In the genomic region with DNA sequence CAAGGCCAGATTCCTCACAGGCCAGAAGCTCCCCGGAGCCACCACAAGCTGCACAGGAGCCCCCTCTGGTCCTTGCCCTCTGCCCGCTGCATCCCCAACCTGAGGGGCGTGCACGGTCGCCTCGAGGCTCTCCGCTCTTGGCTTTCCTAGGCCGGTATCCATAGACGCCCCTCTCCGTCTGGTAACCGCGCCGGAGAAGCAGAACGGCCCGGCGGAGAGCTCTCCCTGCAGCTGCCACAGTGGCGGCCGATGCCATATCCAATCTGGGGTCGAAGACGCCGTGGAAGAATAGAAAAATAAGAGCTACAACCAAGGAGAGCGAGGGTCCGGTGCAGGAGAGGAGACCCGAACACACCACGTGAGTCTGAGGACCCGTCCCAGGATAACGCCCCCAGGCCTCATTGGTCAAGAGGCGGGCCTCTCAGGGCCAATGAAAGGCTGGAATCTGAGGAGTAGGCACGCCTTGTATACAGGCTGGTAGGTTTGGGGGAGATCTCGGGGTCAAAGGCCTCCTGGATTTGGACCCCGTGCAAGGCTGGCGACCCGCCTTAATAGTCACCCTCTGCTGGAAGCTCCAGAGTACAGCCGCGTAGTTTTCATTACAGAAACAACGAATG, we compare ENCODE assay signal across 8 mouse cellular contexts. TPM values are rescaled to one million over a fixed set of nuclear protein-coding genes. Genes with fewer than 3 reads are reported as not detected.
DNase-seq lines count a peak whose midpoint lies in the region; ATAC-seq lines count a peak whose summit lies in the region.

A gene (minus strand): TSS at position 377 of the 617 bp plus-strand sequence.

- no peaks in the 10 kb centered on the region for H3K27me3 ChIP-seq in embryonic facial prominence, embryonic 10.5 days (replicated peaks; ENCODE audit: low read depth, poor library complexity, severe bottlenecking)

- H3K36me3 ChIP-seq in embryonic facial prominence, embryonic 10.5 days (replicated peaks) = no peaks in the 10 kb centered on the region
- H3K36me3 ChIP-seq in macrophage (ENCODE audit: inconsistent target) = no peaks in the 10 kb centered on the region

- peaks cover 14% of the 10 kb centered on the region; the same call in 1 of the 2 replicates for H3K4me1 ChIP-seq in embryonic facial prominence, embryonic 10.5 days

- DNase-seq in adrenal gland, postnatal 25 days = peak; percentile 78
- DNase-seq in embryonic facial prominence, embryonic 10.5 days (ENCODE audit: low spot score) = peak; percentile 87
- peak; percentile 41 to 63 for DNase-seq in gastrocnemius, postnatal 36 days
- peak; percentile 49 to 65 for DNase-seq in left cerebral cortex, adult 8-10 months (ENCODE audit: low spot score in 2 of 2)
- DNase-seq in right cerebral cortex, adult 18-20 months = peak; percentile 77
- peak; percentile 47 for DNase-seq in urinary bladder, postnatal 25 days (ENCODE audit: low spot score)

- WGBS in embryonic facial prominence, embryonic 10.5 days = under 1% methylated on average over 36 of the region's 36 CpGs
- 6% methylated on average over 36 of the region's 36 CpGs for WGBS in macrophage (ENCODE audit: missing documents)

- H3K9me3 ChIP-seq in embryonic facial prominence, embryonic 10.5 days = no peaks in the 10 kb centered on the region

- peak within 1 kb of the TSS; percentile 77 for H3K4me3 ChIP-seq in embryonic facial prominence, embryonic 10.5 days
- peak within 1 kb of the TSS; percentile 37 for H3K4me3 ChIP-seq in macrophage (ENCODE audit: inconsistent target)

- H3K27ac ChIP-seq in embryonic facial prominence, embryonic 10.5 days (replicated peaks) = peak within 1 kb of the TSS; percentile 85
- H3K27ac ChIP-seq in macrophage = no peak within 1 kb of the TSS

- peak; percentile 21 for ATAC-seq in inflammation-experienced regulatory T-cells, adult 6 months

- H3K79me2 ChIP-seq in macrophage (ENCODE audit: inconsistent target) = no peaks in the 10 kb centered on the region

- intact Hi-C loops in gastrocnemius, postnatal 36 days (cut with DNase I) = no loop called here

RNA-seq across cellular contexts. Expression of the gene that starts here (rescaled TPM):
- 15.7 and 16.8 TPM in 2 replicates for total RNA-seq in adrenal gland, postnatal 25 days (2021)
- 6.5 and 7.3 TPM in 2 replicates for polyA plus RNA-seq in embryonic facial prominence, embryonic 10.5 days (2016; fragmentation: Nextera tagmentation; extraction: Ambion mirVana)
- 1 to 10 TPM; 1.3 to 4.6 TPM for total RNA-seq in gastrocnemius, postnatal 36 days (2021)
- polyA plus RNA-seq in inflammation-experienced regulatory T-cells, adult 6 months (2017; shearing (Covaris generic)) = under 1 TPM in 2 of 3 experiments, not detected in 1; 0.12 to 0.33 TPM
- 10 to 100 TPM in 3 of 4 experiments, 1 to 10 TPM in 1; 8.4 to 14.5 (median 11.0) TPM for total RNA-seq in left cerebral cortex, adult 8-10 months (2022)
- 1 to 10 TPM in 12 of 26 experiments, under 1 TPM in 12, not detected in 2; 0.18 to 6.6 (median 0.99) TPM for total RNA-seq in macrophage (2018; cell fraction: chromatin; rRNA removed)
- under 1 TPM; 0.03 to 0.48 (median 0.17) TPM for total RNA-seq in macrophage (2018; cell fraction: cytosol; rRNA removed)
- total RNA-seq in macrophage (2018; cell fraction: nucleus; rRNA removed) = 1 to 10 TPM in 5 of 26 experiments, under 1 TPM in 18, not detected in 3; 0.11 to 3.4 (median 0.50) TPM
- 0.28 to 1.1 TPM (median 0.29 TPM) in 3 replicates for polyA plus RNA-seq in macrophage (2018)

Comparison
In these comparisons a context has a peak if more than half of its experiments do, and no peak if none do; other contexts are left out.
1. Peak in ATAC-seq in inflammation-experienced regulatory T-cells, adult 6 months; RNA of the gene not detected or under 1 TPM.